Mouse (Mus musculus) megakaryocyte, embryonic 14.5 days (primary cell): ENCODE measurements around the gene D11Wsu47e.

Experiments
- FLI1 ChIP-seq: IDR thresholded peaks from 2 replicates; pipeline ENCODE4 v1.6.1; 2012; ENCODE audit warnings: low read length, inconsistent platforms, mixed read lengths
- GATA1 ChIP-seq: IDR thresholded peaks from 3 replicates; pipeline ENCODE4 v1.6.1; 2012; ENCODE audit warnings: mixed read lengths, low read length, inconsistent platforms, borderline replicate concordance

DNA sequence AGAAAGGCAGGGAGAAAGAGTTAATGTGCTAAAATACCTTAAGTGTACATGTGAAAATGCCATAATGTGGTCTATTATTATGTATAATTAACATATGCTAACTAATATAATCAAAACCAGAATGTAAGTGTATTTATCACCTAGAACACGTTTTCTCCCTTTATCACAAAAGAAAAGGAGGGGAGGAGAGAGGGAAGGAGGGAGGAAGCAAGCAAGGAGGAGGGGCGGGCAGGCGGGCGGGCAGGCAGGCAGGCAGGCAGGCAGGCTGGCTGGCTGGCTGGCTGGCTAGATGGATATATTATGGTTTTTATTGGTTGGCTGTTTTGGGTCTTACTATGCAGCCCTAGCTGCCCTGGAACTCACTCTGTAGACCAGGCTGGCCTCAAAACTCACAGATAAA is 14.5 kb upstream of the D11Wsu47e start:
- no peak for TF ChIP-seq GATA1
- no peak for TF ChIP-seq FLI1
